Mouse (Mus musculus): ENCODE results near the gene Mst1r. TPM values are rescaled to one million over a fixed set of nuclear protein-coding genes. Genes with fewer than 3 reads are reported as not detected.

Mst1r gene
- polyA plus RNA-seq, 1 experiment from 2014 or later: 2.1 TPM

Other genes starting within 250 kb of the Mst1r start
- gene Slc38a3, start 237.3 kb upstream of the Mst1r start, polyA plus RNA-seq (2015; fragmentation: Nextera tagmentation; extraction: Ambion mirVana): 2.5 and 3.6 TPM in 2 replicates
- gene Gnat1, start 227.2 kb upstream of the Mst1r start, polyA plus RNA-seq (2015; fragmentation: Nextera tagmentation; extraction: Ambion mirVana): 0.53 and 0.98 TPM in 2 replicates
- gene Sema3f, start 196.4 kb upstream of the Mst1r start, polyA plus RNA-seq (2015; fragmentation: Nextera tagmentation; extraction: Ambion mirVana): 4.1 and 7.1 TPM in 2 replicates
- 123 and 147 TPM in 2 replicates for gene Rbm5, start 135.9 kb upstream of the Mst1r start, polyA plus RNA-seq (2015; fragmentation: Nextera tagmentation; extraction: Ambion mirVana)
- gene Rbm6, start 33.6 kb upstream of the Mst1r start, polyA plus RNA-seq (2015; fragmentation: Nextera tagmentation; extraction: Ambion mirVana): 43.2 and 48.0 TPM in 2 replicates
- 8.5 and 9.8 TPM in 2 replicates for gene Mon1a, start 18.7 kb upstream of the Mst1r start, polyA plus RNA-seq (2015; fragmentation: Nextera tagmentation; extraction: Ambion mirVana)
- gene Actl11, start 21.6 kb downstream of the Mst1r start, polyA plus RNA-seq (2015; fragmentation: Nextera tagmentation; extraction: Ambion mirVana): not detected in 2 replicates
- 0.20 and 0.77 TPM in 2 replicates for gene Camkv, start 28.8 kb downstream of the Mst1r start, polyA plus RNA-seq (2015; fragmentation: Nextera tagmentation; extraction: Ambion mirVana)
- 10.1 and 13.0 TPM in 2 replicates for gene Traip, start 43.3 kb downstream of the Mst1r start, polyA plus RNA-seq (2015; fragmentation: Nextera tagmentation; extraction: Ambion mirVana)
- gene Uba7, start 68.6 kb downstream of the Mst1r start, polyA plus RNA-seq (2015; fragmentation: Nextera tagmentation; extraction: Ambion mirVana): 22.6 and 32.8 TPM in 2 replicates
- gene Gm20661, start 76.2 kb downstream of the Mst1r start, polyA plus RNA-seq (2015; fragmentation: Nextera tagmentation; extraction: Ambion mirVana): 2.8 and 4.3 TPM in 2 replicates
- gene Inka1, start 79.0 kb downstream of the Mst1r start, polyA plus RNA-seq (2015; fragmentation: Nextera tagmentation; extraction: Ambion mirVana): 35.7 and 46.9 TPM in 2 replicates
- 5.1 and 6.1 TPM in 2 replicates for gene Cdhr4, start 85.6 kb downstream of the Mst1r start, polyA plus RNA-seq (2015; fragmentation: Nextera tagmentation; extraction: Ambion mirVana)
- 0.19 and 0.65 TPM in 2 replicates for gene Gm20662, start 89.5 kb downstream of the Mst1r start, polyA plus RNA-seq (2015; fragmentation: Nextera tagmentation; extraction: Ambion mirVana)
- 34.5 and 42.9 TPM in 2 replicates for gene Ip6k1, start 95.6 kb downstream of the Mst1r start, polyA plus RNA-seq (2015; fragmentation: Nextera tagmentation; extraction: Ambion mirVana)
- 18.3 and 23.8 TPM in 2 replicates for gene Gmppb, start 142.4 kb downstream of the Mst1r start, polyA plus RNA-seq (2015; fragmentation: Nextera tagmentation; extraction: Ambion mirVana)
- 1.5 and 2.3 TPM in 2 replicates for gene Amigo3, start 146.3 kb downstream of the Mst1r start, polyA plus RNA-seq (2015; fragmentation: Nextera tagmentation; extraction: Ambion mirVana)
- 0.81 TPM in 1 of 2 replicates, not detected in the other for gene Mst1, start 173.6 kb downstream of the Mst1r start, polyA plus RNA-seq (2015; fragmentation: Nextera tagmentation; extraction: Ambion mirVana)
- gene Rnf123, start 176.5 kb downstream of the Mst1r start, polyA plus RNA-seq (2015; fragmentation: Nextera tagmentation; extraction: Ambion mirVana): 29.8 and 33.3 TPM in 2 replicates
- gene Apeh, start 187.7 kb downstream of the Mst1r start, polyA plus RNA-seq (2015; fragmentation: Nextera tagmentation; extraction: Ambion mirVana): 46.4 and 65.9 TPM in 2 replicates

Measured in heart, embryonic 15.5 days (tissue).